Mouse (Mus musculus) E14TG2a.4 (cell line): ENCODE data around the gene Cilp.

Source experiments
- CTCF ChIP-seq: conservative IDR thresholded peaks from 2 replicates; pipeline ENCODE4 v1.5.1; 2014; ENCODE audit warnings: low read length
- NANOG ChIP-seq: IDR thresholded peaks from 2 replicates; pipeline ENCODE4 v1.6.1; 2014; ENCODE audit warnings: borderline replicate concordance, low read length, mixed read lengths
- POU5F1 ChIP-seq: IDR thresholded peaks from 2 replicates; pipeline ENCODE4 v1.6.1; 2014; ENCODE audit warnings: low read length, borderline replicate concordance

GRCm38 (mm10) chr9:65252026-65252425 lies 13.0 kb upstream of the Cilp start:
- TF ChIP-seq CTCF: no peak
- no peak for TF ChIP-seq POU5F1
- no peak for TF ChIP-seq NANOG
